Mouse (Mus musculus) B cell, adult 2 months (primary cell): Measurements from ENCODE around the gene B3gntl1.

Experiments
- DNase-seq, 2 experiments: peaks; one replicate each; pipeline ENCODE4 v3.0.0; 2022

Gene B3gntl1

DNA sequence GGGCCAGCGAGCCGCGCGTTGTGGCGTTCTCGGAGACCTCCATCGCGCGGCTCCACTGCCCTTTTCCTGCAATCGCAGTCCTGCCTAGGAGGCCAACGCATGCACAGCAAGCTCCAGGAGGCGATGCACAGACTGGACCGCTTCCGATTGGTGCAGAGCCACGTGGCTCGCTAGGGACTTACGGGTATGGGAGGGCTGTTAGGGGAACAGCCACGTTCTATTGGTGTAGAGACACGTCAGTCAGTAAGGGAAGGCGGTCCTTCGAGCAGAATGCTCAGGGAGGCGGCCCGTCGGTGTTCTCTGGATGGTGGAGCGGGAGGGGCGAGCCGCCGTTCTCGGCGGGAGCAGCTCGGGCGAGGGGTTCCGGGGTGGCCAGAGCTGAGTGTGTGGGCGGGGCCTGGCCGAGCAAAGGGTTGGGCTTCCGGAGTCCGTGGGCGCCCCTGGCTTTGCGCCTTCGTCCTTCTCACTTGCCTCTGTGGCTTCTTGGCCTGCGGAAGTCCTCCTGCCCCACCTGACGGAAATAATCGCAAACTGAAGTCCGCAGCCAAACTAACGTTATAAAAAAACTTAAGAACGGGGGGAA, at the start of gene B3gntl1:
TSS of gene B3gntl1 (minus strand) at position 164 of the 583 bp plus-strand sequence.
- DNase-seq: peak; percentile 97 to 98

DNA sequence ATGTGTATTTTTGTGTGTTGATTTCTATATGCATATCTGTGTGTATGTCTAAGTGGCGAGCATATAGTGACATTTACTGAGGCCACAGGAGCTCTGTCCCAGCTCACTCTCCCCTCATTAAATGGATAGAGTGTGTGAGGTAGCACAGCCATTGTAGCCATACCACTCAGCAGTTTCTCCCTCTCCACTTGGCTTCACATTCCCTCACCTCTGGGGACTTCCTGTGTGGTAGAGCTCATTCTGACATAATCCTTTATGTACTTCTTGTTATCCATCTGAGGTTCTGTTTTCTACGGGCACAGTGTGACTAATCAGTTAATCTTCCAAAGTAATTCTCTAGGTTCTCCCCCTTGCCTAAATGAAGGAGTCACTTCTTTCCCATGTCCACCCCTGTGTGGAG, 49.5 kb upstream of the B3gntl1 start:
- DNase-seq: no peak

DNA sequence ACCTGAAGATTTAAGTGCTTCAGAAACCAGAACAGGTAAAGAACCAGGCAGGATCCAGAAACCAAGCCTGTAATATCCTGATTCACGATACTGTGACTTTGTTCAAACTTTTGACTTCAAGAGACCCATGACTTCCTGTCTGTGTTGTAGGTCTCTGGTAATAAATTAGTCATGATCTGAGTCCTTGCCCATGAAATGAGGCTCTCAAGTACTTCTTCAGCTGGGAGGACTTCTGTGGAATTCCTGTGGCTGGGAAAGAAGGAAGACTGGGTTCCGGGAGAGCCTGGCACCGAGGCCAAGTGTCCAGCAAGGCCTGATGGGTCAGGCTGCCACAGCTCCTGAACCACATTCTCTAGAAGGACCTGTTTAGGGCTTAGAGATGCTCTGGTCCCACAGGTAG, 47.8 kb upstream of the B3gntl1 start:
- no peak for DNase-seq

DNA sequence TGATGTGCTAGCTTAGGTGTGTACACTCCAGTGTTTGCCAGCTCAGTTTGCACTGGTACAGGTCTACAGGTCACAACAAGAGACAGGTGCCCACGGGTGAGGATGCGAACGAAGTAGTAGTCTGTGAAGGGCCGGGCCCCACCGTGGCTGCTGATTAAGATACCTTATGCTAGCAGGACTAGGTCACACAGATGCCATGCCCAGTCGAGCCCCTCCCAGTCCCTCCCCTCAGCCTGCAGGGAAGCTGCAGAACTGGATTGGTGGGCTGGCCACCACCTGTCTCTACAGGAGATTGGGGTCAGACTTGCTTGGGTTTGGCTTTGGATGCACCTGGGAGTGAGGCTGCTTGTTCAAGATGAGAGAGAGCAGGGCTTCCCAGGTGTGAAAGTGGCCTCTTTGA, 44.8 kb upstream of the B3gntl1 start:
- no peak for DNase-seq

DNA sequence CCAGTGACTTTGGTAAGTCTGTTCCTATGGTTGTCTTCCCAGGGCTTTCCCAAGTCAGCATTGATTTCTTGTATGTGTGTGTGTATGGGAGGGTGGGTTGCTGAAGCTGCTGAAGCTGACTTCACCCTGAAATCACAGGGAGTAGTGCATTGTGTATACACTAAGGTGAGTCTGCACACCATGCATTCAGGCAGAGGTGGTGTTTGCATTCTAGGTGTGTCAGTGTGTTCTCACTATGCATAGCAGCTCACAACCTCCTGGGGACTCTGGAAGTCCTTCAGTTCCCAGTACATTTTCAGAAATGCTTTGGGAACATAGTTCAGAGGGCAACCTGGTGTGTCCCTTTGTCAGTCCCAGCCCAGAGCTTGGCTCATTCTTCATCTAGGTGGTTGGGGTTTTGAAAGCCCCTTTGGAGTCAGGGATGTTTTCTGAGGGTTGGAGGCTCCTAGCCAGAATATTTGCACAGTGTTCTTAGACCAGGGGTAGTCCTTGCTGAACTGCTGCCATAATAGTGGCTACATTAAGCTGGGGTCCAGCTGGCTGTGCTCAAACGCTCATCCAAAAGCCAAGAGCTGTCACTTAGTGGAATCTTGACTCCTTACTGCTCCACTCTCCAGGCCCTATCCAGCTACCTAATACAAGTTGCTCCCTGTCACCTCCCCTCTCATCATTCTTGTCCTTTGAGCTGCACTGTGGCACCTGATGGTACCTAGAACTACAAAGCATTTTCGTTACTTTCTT, 42.0 kb upstream of the B3gntl1 start:
- no peak for DNase-seq

DNA sequence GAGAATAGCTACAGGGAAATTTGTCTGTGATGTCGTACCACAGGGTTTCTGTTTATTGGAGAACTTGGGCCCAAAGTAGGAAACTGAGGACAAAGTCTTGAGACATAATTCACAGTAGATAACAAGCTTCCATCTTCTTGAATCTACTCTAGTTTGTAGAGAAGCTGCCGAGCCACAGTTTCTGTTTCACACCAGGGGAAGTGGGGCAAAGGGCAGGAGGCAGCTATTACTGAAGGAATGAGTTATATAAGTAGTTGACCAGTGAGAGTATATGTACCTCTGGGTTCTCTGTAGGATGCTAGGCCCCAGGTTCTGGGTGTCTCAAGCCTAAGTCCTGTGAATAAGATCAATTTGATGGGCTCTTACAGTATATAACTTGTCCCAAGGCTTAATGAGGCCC, 40.6 kb upstream of the B3gntl1 start:
- DNase-seq: no peak

DNA sequence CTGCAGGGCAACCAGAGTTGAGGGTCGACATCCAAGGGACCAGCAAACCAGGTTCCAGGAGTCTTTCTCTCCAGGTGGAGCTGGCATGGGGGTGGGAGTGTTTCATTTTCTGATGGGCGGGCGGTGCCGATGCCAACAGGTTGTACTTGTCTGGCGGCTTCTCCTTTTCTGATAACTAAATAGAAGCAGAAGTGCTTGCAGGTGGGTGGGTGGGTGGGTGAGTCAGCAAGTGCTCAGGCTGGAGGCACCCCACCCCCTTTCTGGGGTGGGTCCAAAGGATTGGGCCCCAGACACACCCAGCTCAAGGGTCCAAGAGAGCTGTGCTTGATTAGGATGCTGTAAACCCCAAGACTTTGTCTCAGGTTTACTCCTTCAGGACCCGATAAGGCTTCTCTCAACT, 40.0 kb upstream of the B3gntl1 start:
- no peak for DNase-seq

DNA sequence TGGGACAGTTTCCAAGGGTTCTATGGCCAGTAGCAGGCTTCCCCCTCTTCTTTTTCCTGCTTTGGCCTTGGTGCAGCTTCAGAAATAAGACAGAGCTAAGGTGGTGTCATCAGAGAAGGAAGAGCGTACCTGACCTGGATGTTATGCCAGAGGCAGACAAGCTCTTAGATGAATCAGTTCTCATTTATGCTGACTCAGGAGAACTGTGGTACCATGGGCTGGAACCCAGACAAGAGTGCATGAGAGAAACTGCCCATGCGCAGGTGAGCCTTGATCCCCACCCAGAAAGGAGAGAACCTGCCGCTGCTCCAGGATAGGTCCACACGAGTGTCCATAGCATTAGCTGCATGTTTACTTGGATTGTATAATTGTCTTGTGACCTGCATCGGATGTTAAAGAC, 37.3 kb upstream of the B3gntl1 start:
- no peak for DNase-seq

DNA sequence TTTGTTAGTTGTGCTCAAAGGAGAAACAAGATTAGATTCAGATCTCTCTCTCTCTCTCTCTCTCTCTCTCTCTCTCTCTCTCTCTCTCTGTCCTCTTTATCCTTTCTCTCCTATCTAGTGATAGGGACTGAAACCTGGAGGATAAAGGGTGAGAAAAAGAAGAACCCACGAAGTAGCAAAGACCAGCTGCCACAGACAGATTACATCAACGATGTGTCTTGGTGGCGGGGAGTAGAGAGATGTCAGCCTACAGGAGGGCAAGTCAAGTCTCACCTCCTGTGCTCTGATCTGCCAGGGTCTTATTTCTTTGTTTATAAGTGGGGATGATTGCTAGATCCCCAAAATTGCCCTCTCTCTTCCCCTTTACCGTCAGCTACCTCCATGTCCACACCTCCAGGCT, 36.3 kb upstream of the B3gntl1 start:
- no peak for DNase-seq

DNA sequence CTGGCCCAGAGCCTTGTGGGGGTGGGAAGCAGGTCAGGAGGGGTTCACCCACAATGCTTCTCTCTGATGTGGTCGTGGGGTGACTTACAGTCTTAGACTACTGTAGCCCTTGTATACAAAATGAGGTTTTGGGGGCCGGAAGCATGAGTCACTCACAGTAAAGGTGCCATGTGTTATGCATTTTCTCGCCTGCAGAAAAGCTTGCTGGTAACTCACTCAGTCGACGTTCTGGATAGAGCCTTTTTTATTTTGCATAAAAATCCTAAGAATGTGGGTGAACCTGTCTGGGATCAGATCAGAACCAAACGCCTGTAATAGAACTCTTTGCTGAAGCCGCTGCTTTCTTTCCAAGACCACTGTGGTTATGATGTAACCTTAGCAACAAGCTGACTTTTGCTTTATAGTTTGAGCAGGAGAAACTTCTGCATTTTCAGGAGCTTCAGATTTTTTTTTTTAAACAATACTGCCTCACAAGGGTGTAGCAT, 33.6 kb upstream of the B3gntl1 start:
- peak; percentile 24 to 41 for DNase-seq

DNA sequence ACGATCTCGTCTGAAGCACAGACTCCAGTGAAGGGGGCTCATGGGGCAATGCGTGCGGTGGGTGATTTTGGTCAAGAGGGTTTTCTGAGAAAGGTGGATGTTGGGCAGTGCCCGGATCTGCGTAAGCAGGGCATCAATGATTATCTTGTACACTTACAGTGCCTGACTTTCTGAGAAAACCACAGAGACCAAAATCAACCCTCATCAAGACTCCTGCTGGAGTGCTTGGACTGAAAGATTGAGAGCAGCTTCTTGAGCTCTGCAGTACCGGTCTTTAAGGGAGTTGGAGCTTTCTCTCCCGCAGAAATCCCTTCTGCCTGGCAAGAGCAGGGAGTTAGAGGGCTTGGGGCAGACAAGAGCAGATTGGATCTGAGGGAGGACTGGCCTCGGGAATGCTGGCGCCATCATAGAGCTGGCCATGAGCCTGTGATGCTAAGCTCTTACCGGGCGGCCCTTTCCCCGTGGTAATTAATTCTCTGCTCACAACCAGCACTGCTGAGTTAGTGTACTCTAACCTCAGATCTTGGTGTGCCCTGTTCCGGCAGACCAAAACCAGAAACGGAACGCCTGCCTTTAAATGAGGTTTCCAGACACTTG, 30.8 kb upstream of the B3gntl1 start:
- DNase-seq: no peak

DNA sequence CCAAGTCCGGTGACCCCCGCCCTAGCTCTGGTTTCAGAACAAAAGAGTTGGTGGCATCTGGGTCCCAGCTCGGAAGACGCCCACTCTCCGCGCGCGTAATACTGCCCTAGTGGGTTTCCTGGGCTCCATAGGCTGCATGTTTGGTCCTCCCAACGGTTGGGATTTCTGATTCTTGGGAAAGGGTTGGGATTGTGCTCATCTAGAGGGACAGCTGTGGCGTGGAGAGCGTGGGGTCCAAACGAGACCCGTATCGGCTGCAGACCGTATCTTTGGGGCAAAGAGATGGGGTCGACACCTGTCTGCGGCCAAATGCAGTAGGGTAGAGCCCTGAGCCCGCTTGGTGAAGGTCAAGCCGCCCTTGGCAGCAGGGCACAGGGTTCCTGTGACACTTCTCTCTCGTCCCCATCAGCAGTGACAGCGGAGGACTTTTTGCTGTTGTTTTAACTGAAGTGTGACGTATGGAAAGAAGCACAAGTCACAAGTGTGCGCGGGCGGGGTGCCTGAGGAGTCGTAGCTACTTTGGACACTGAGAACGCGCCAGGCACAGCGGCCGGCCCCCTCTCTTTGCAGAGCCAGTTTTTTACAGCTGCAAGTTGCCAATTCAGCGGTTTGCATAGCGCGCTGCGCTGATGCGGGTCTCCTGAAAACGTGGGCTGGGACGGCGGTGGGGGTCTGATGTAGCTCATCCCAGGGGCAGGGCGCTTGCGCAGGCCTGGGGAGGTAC, 30.1 kb upstream of the B3gntl1 start:
- DNase-seq: peak; percentile 61 to 70

DNA sequence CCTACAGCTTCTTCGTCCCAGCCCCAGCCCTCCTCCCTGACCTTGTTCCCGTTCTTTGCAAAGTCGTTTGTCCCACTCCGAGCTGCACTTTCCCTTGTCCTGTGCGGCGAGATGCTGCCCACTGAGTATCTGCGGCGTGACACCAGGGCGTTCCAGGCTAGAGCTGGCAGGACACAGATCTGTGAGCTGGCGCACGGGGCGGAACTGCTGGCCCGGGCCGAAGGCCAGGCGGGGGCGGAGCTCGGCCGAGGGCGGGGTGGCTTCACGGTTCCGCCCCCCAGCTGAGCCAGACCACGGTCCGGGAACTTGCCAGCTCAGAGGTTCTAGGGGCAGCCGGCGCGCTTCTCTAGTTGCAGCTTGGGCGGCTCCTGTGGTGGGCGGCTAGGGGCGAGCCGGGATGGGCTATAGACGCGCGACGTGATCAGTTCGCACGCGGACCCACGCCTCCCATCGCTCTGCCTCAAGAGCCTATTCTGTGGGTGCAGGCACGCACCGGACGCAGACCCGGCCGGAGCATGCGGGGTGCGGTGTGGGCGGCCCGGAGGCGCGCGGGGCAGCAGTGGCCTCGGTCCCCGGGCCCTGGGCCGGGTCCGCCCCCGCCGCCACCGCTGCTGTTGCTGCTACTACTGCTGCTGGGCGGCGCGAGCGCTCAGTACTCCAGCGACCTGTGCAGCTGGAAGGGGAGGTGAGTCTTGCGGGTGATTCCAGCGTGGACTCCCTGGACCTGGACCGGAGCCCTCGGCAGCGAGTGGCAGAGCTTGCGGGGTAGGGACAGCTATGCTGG, 29.4 kb upstream of the B3gntl1 start:
- peak; percentile 63 to 66 for DNase-seq

DNA sequence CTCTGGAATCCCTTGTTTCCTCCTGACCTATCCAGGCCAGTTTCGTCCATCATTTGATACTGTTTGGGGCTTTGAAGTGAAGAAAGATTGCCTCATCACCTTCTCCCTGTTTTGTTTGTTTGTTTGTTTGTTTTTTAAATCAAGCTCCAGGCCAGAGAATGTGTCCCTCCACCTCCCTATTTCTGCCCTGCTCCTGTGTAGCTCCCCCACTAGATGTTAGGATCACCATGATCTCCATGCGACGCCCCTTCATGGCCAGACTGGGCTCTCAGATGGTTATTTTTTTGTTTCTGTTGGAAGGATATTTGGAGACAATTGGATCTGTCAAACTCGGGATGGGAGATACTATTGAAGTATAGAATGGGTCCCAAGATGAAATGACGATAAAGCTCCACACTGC, 28.3 kb upstream of the B3gntl1 start, which contains the start of gene Metrnl:
TSS of gene Metrnl (plus strand) at position 301 of the 400 bp plus-strand sequence.
- DNase-seq: no peak

DNA sequence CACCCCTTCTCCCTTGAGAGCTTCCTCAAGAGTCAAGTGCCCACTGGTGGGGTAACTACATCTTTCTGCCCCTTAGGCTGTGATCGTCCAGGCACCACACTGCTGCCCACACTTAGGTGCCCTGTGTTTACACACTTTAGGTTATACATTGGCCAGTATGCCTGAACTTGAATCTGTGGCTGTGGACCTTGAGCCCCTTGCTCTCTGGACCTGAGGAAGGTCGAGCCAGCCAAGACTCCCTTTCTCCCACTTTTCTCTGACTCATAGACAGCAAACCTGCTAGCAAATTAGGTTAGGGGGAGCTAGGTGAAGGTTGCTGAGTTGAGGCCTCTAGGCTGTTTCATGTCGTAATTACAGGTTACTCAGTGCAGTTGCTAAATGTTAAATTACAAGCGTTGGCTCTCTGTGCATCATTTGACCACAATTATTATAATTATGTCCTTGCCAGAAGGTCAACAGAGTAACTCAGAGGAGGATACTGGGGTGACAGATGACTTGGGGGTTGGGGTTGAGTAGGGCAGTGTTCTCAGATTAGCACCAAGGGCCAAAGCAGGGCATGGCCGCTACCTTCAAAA, 25.5 kb upstream of the B3gntl1 start:
- DNase-seq: no peak

DNA sequence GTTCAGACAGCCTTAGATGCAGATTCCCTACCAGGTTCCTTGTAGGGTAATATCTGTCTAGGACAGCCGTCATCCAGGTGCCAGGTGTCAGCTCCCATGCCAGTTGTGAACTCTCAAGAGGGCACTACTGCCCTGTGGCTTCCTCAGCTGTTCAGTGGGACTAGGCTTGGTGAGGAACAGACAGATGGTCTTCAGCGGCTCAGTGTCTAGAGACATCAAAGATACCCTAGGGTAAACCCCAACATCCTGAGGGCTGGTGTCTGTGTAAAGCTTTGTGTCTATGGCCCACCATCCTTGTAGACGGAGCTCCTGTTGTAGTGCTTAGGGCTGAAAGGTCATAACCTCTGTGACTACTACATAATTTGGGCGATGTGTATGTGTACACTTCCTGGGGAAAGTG, 24.3 kb upstream of the B3gntl1 start:
- DNase-seq: no peak

DNA sequence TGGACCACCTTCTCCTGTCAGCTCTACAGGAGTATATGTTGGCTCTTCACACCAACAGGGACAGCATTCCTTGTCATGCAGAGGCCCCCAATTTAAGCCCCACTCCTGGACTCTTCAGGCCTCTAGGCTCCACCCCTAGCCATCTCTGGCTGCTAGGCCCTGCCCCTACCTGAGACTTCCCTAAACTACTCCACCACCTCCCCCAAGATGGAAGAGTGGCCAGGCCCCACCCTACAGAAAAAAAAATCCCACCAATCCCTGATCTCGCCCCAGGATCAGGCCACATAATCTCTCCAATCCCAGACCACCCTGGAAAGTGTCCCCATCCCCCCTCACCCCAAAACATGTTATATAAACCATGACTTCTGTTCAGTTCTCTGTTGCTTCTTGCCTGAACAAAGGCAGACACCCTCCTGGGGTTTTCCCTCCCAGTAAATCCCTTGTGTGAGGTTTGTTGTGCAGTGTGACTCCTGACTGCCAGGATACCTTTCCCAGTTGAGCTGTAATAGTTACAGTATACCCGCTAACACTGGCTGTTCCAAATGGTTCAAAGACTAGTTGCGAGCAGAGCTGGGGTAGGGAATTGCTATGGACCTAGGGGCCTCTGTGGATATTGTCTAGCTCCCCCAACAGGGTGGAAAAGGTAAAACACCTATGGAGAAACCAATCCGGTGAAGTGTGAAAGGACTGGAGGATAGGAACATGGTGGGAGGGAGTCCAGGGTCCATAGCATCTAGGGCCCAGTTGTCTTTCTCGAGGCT, 22.5 kb upstream of the B3gntl1 start:
- no peak for DNase-seq

DNA sequence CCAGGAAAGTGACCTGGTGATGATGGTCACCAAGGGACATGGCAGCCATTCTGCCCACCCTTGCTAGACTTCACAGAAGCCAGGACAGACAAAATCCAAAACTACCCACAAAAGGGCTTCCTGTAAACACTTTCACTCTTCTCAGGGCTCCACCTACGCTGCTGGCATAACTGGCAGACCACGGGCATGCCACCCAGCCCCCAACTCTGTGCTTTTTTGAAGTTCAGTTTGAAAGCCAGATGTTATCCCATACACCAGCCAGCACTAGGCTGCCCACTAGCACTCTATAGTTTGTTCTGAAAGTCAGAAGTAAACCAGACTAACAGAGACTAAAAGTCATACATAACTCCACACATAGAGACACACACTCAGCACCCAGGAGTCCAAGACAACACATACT, 15.1 kb upstream of the B3gntl1 start:
- DNase-seq: no peak

DNA sequence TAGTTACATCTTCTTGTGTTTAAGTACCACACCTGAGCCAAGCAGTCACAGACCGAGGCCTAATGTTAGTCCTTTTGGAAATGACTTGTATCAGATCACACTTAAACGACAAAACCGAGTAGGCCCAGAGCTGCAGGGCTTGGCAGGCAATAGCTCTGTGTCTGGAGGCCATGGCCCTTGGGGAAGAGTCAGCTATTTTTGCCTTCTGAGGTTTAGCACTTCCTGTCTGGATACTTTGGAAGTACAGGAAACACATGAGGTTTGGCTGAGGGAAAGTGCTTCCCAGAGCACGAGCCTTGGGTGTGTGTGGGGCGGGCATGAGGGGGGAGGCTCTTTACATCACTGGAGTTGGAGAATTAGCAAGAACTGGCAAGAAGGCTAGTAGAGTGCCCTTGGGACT, 13.7 kb upstream of the B3gntl1 start:
- no peak for DNase-seq

DNA sequence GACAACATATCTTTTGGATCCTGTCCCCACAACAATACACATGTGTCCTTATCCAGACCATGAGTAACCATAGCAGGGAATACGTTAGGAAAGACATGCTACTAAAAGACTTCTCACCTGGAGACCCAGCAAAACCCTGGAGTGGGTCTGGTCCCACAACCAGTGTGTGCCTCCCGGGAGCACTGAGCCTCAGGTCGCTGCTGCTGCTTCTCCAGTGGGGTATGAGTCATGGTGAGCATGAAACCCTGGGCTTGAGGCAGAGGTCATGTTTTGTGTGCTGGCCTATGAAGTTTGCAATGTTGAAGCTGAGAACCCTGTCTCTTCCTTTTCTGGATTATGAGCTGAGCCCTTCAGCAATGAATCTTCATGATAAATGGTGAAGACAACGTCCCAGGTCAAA, 13.1 kb upstream of the B3gntl1 start:
- no peak for DNase-seq

DNA sequence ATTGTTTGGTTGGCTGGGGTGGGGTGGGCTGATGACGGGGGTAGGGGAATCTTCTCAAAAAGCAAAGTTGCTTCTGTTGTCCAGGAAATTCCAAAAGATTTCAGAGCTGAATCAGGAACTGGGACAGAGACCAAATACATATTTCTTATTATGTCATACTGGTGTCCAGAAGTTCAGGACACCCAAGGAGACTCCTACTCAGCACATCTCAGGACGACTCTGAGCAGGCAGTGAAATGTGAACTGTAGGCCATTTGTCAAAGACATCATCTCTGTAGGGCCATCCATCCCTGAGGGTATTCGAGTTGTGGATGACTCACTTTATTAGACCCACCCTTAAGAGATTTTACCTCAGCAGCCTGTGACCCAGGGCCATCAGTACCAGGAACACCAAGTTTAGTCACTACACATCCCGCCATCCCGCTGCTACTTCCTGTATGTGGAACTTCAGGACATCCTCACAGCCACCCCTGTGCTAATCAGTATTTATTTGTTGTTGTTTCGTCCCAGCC, 12.6 kb upstream of the B3gntl1 start:
- no peak for DNase-seq
